Mouse (Mus musculus) erythroblast, embryonic 14.5 days (primary cell): Measurements from ENCODE around the gene Zfp296.

Experiments
- GATA1 ChIP-seq: IDR thresholded peaks from 2 replicates; pipeline ENCODE4 v1.6.1; 2012; ENCODE audit warnings: low read length, inconsistent platforms, mixed read lengths
- TAL1 ChIP-seq: IDR thresholded peaks from 3 replicates; pipeline ENCODE4 v1.6.1; 2012; ENCODE audit warnings: low read length, inconsistent platforms, mixed read lengths

DNA sequence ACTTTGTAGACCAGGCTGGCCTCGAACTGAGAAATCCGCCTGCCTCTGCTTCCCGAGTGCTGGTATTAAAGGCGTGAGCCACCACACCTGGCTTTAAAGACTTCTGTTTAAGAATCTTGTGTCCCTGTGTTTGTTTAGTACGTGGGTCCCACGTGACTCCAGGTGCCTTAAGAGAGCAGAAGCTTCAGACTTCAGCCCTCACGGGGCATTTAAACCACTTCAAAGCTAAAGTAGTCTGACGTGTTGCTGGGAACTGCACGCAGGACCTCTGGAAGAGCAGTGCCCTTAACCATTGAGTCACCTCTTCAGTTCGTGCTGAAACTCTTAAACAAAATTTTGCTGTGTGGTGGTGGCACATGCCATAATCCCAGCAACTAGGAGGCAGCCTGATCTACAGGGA is 27.7 kb upstream of the Zfp296 start:
- TF ChIP-seq TAL1, result no peak
- TF ChIP-seq GATA1, result no peak
